In the genomic region with DNA sequence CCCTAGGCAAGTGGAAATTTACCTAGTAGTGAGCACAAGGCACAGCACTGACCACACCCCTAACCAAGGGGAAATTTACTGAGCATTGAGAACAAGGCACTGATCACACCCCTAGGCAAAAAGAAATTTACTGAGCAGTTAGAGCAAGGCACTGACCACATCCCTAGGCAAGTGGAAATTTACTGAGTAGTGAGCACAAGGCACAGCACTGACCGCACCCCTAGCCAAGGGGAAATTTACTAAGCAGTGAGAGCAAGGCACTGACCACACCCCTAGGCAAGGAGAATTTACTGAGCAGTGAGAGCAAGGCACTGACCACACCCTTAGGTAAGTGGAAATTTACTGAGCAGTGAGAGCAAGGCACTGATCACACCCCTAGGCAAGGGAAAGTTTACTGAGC, we compare ENCODE assay signal across 29 mouse cellular contexts. TPM values are rescaled to one million over a fixed set of nuclear protein-coding genes. Genes with fewer than 3 reads are reported as not detected.
DNase-seq lines count a peak whose midpoint lies in the region; ATAC-seq and TF ChIP-seq lines count a peak whose summit lies in the region.
"Had no signal": no experiment of that assay in that cellular context is flagged by ENCODE, and none has a peak within 500 bp of the region (broad histone marks: within the 10 kb centered on the region; RNA-seq: fewer than 3 reads in every experiment).

No protein-coding gene starts in this region.

- no peak overlapping the region for H3K9ac ChIP-seq in ES-E14 (ENCODE audit: insufficient read depth, low read depth, low read length, poor library complexity, severe bottlenecking)
- H3K9ac ChIP-seq: embryonic facial prominence, embryonic 15.5 days; forebrain, embryonic 15.5 days; hindbrain, embryonic 12.5 days; limb, embryonic 12.5 days; liver, embryonic 13.5 days; stomach, embryonic 15.5 days had no signal

- H3K27me3 ChIP-seq in splenic B cell, adult 2 months (ENCODE audit: control insufficient read depth, insufficient read depth, low read length, poor library complexity, severe bottlenecking): no peaks in the 10 kb centered on the region
- H3K27me3 ChIP-seq: embryonic facial prominence, embryonic 15.5 days; forebrain, embryonic 15.5 days; hindbrain, embryonic 12.5 days; limb, embryonic 12.5 days; liver, embryonic 13.5 days; stomach, embryonic 15.5 days had no signal

- DNase-seq in CD4-positive, CD25-positive, alpha-beta regulatory T cell, adult 2 months (ENCODE audit: low read depth, low spot score): peak; percentile 38
- peak; percentile 28 for DNase-seq in ES-E14 (ENCODE audit: low read depth, low spot score)
- peak; percentile 56 for DNase-seq in splenic B cell, adult 2 months (ENCODE audit: low read depth, low spot score)
- DNase-seq in adrenal gland, postnatal 36 days: no peak
- no peak for DNase-seq in thymus, adult 18-20 months
- DNase-seq in layer of hippocampus, adult 9-10 months (ENCODE audit: low spot score): no peak
- DNase-seq: adrenal gland, postnatal 25 days; cerebellum, adult 11 months; cerebellum, adult 9-11 months; heart, adult 2 months; kidney, adult 18-20 months; kidney, postnatal 14 days; layer of hippocampus, postnatal 36 days; liver, embryonic 13.5 days; lung, adult 2 months; lung, postnatal 14 days; midbrain, embryonic 14.5 days; right cerebral cortex, adult 18-20 months; right cerebral cortex, postnatal 4 days had no signal

- peaks cover 0 to 3% of the 10 kb centered on the region in 2 experiments; a peak in 1 of 4 replicates for H3K4me1 ChIP-seq in ES-E14 (ENCODE audit: control insufficient read depth in 2 of 2, insufficient read depth in 2 of 2, low read length in 2 of 2, poor library complexity in 1 of 2)
- H3K4me1 ChIP-seq: embryonic facial prominence, embryonic 15.5 days; forebrain, embryonic 15.5 days; hindbrain, embryonic 12.5 days; limb, embryonic 12.5 days; liver, embryonic 13.5 days; megakaryocyte, embryonic 14.5 days; stomach, embryonic 15.5 days had no signal

- no peak for ATAC-seq in CD4-positive, CD25-positive, alpha-beta regulatory T cell, adult 4 months
- peak; percentile 74 for ATAC-seq in megakaryocyte, adult 5-6 weeks (ENCODE audit: poor library complexity, severe bottlenecking)
- ATAC-seq: forebrain, embryonic 15.5 days had no signal

- no peaks in the 10 kb centered on the region for H3K9me3 ChIP-seq in ES-E14 (ENCODE audit: control insufficient read depth, insufficient read depth, low read depth, low read length)
- H3K9me3 ChIP-seq: embryonic facial prominence, embryonic 15.5 days; forebrain, embryonic 15.5 days; limb, embryonic 12.5 days; liver, embryonic 13.5 days; stomach, embryonic 15.5 days had no signal

- H3K27ac ChIP-seq in ES-E14 (ENCODE audit: insufficient read depth, low read depth, low read length, poor library complexity, severe bottlenecking): peak overlapping the region; percentile 44
- H3K27ac ChIP-seq: embryonic facial prominence, embryonic 15.5 days; forebrain, embryonic 15.5 days; heart, adult 2 months; hindbrain, embryonic 12.5 days; limb, embryonic 12.5 days; liver, embryonic 13.5 days; stomach, embryonic 15.5 days had no signal

- in situ Hi-C loops in ES-E14 (cut with MboI; ENCODE audit: low sequenced_read_pairs in 2 of 2, unreplicated experiment in 2 of 2): no loop called here

- H3K4me3 ChIP-seq in ES-E14 (ENCODE audit: insufficient read depth in 1 of 2, low read depth in 1 of 2, low read length in 2 of 2, poor library complexity in 1 of 2, severe bottlenecking in 1 of 2): no peak overlapping the region
- H3K4me3 ChIP-seq: embryonic facial prominence, embryonic 15.5 days; forebrain, embryonic 15.5 days; heart, adult 2 months; hindbrain, embryonic 12.5 days; limb, embryonic 12.5 days; liver, embryonic 13.5 days; megakaryocyte, embryonic 14.5 days; stomach, embryonic 15.5 days had no signal

- H3K36me3 ChIP-seq in ES-E14 (ENCODE audit: control insufficient read depth, insufficient read depth, low read length, poor library complexity, severe bottlenecking): peaks cover 2% of the 10 kb centered on the region; the same call in 1 of the 2 replicates
- H3K36me3 ChIP-seq in splenic B cell, adult 2 months (ENCODE audit: control insufficient read depth, insufficient read depth, low read length, poor library complexity, severe bottlenecking): no peaks in the 10 kb centered on the region
- H3K36me3 ChIP-seq: embryonic facial prominence, embryonic 15.5 days; forebrain, embryonic 15.5 days; hindbrain, embryonic 12.5 days; liver, embryonic 13.5 days; stomach, embryonic 15.5 days had no signal

TF ChIP-seq in ES-E14, 5 proteins besides CTCF, POLR2A, EP300 and RAD21:
- no peak for TF ChIP-seq MAFK (IDR thresholded peaks at IDR 0.05; ENCODE audit: insufficient read depth, low read depth, low read length)
- no peak for TF ChIP-seq ZNF384 (IDR thresholded peaks at IDR 0.05; ENCODE audit: low read depth, low read length)
- TF ChIP-seq CHD2 (IDR thresholded peaks at IDR 0.05; ENCODE audit: low read depth, low read length): no peak
- TF ChIP-seq HCFC1 (IDR thresholded peaks at IDR 0.05; ENCODE audit: borderline replicate concordance, insufficient read depth, low read length): no peak
- TF ChIP-seq ZC3H11A (IDR thresholded peaks at IDR 0.05; ENCODE audit: borderline replicate concordance, low read depth, low read length): no peak

RNA-seq across cellular contexts. Expression of a gene that starts 8.2 kb away (rescaled TPM):
- polyA plus RNA-seq in CD4-positive, CD25-positive, alpha-beta regulatory T cell, adult 4 months (2017; shearing (Covaris generic)): 100 to 1,000 TPM; 111 to 143 TPM
- total RNA-seq in ES-E14 (2012; rRNA removed): 0.11 and 0.18 TPM in 2 replicates
- 5.7 and 8.4 TPM in 2 replicates for total RNA-seq in megakaryocyte, adult 5-6 weeks (2015)
- total RNA-seq in megakaryocyte, adult 5-6 weeks (2017): 4.5 and 5.4 TPM in 2 replicates
- total RNA-seq in adrenal gland, postnatal 36 days (2021): 1 to 10 TPM in 1 of 2 experiments, under 1 TPM in 1; 0.79 to 1.7 TPM
- polyA plus RNA-seq: neural tube, embryonic 14.5 days had no signal

RNA-seq across cellular contexts. Expression of a gene that starts 12.8 kb away (rescaled TPM):
- 10 to 100 TPM; 17.4 to 22.8 TPM for polyA plus RNA-seq in CD4-positive, CD25-positive, alpha-beta regulatory T cell, adult 4 months (2017; shearing (Covaris generic))
- 12.9 and 18.7 TPM in 2 replicates for total RNA-seq in ES-E14 (2012; rRNA removed)
- total RNA-seq in megakaryocyte, adult 5-6 weeks (2015): 2.1 and 3.5 TPM in 2 replicates
- 1.7 and 3.5 TPM in 2 replicates for total RNA-seq in megakaryocyte, adult 5-6 weeks (2017)
- total RNA-seq in adrenal gland, postnatal 36 days (2021): 1 to 10 TPM; 3.5 to 3.9 TPM

RNA-seq across cellular contexts. Expression of a gene that starts 36.8 kb away (rescaled TPM):
- polyA plus RNA-seq in CD4-positive, CD25-positive, alpha-beta regulatory T cell, adult 4 months (2017; shearing (Covaris generic)): 10 to 100 TPM; 29.5 to 51.5 TPM
- total RNA-seq in ES-E14 (2012; rRNA removed): 153 and 241 TPM in 2 replicates
- 27.5 and 31.5 TPM in 2 replicates for total RNA-seq in megakaryocyte, adult 5-6 weeks (2015)
- 39.8 and 45.1 TPM in 2 replicates for total RNA-seq in megakaryocyte, adult 5-6 weeks (2017)
- total RNA-seq in adrenal gland, postnatal 36 days (2021): 10 to 100 TPM; 46.9 to 59.3 TPM

RNA-seq across cellular contexts. Expression of a gene that starts 49.0 kb away (rescaled TPM):
- 1 to 10 TPM; 2.6 to 4.3 TPM for polyA plus RNA-seq in CD4-positive, CD25-positive, alpha-beta regulatory T cell, adult 4 months (2017; shearing (Covaris generic))
- total RNA-seq in ES-E14 (2012; rRNA removed): 2.3 and 3.0 TPM in 2 replicates
- 4.9 and 6.3 TPM in 2 replicates for total RNA-seq in megakaryocyte, adult 5-6 weeks (2015)
- 2.2 and 4.3 TPM in 2 replicates for total RNA-seq in megakaryocyte, adult 5-6 weeks (2017)
- 1 to 10 TPM; 3.1 to 4.3 TPM for total RNA-seq in adrenal gland, postnatal 36 days (2021)
- total RNA-seq: common myeloid progenitor, adult 5-6 weeks had no signal

Comparison
In these comparisons a context has a peak if more than half of its experiments do, and no peak if none do; other contexts are left out.
1. DNase-seq: peak in CD4-positive, CD25-positive, alpha-beta regulatory T cell, adult 2 months (single experiment), ES-E14 (single experiment) and splenic B cell, adult 2 months (single experiment); none in adrenal gland, postnatal 36 days (0 of 2), thymus, adult 18-20 months (0 of 2) and layer of hippocampus, adult 9-10 months (single experiment).